Mouse (Mus musculus) left cerebral cortex, adult 2 months (tissue): ENCODE results near the gene Olfr67. TPM values are rescaled to one million over a fixed set of nuclear protein-coding genes. Genes with fewer than 3 reads are reported as not detected.
A peak's percentile ranks its signal among the peaks of the same experiment; 100 is the strongest.
"Not testable (repeated sequence)": the region's sequence is repeated elsewhere in the genome, so short reads cannot be mapped to it uniquely, and the experiment has no call there.

Source experiments
- DNase-seq, 2 experiments: peaks; one replicate each; pipeline ENCODE4 v3.0.0; 2021 to 2022; ENCODE audit warnings: low spot score in 2 of 2, mixed read lengths in 1 of 2; ENCODE audit errors: extremely low spot score in 1 of 2
- H3K27ac ChIP-seq: fragments of 200-600 bp; 2 replicates; pipeline ENCODE4 v1.8.1; 2022
- H3K4me3 ChIP-seq: fragments of 200-600 bp; 2 replicates; pipeline ENCODE4 v1.8.1; 2022
- CTCF ChIP-seq: fragments of 200-600 bp; IDR thresholded peaks from 2 replicates; pipeline ENCODE4 v1.8.1; 2022; ENCODE audit warnings: antibody characterized with exemption, mild to moderate bottlenecking, moderate library complexity
- intact Hi-C: fragments of 180-260 bp; cut with DNase I; formaldehyde crosslinking; loops from one replicate; pipeline ENCODE4 v1.15.1; 2025
- total RNA-seq, 2 experiments: library from RNA; stranded (reverse); gene quantifications; 2 replicates each; pipeline ENCODE4 v1.2.3; 2021

Olfr67 gene
- total RNA-seq, 2 experiments from 2014 or later: not detected

- Histone ChIP-seq H3K4me3 (no peak overlapping the region), H3K27ac (no peak overlapping the region)
- DNase-seq: no peak
- TF ChIP-seq CTCF: no peak
- intact Hi-C loops: no loop called here
These were observed 19.1 kb upstream of the Olfr67 start for GRCm38 (mm10) chr7:103810746-103811145.

GRCm38 (mm10) chr7:103810296-103810695, 18.7 kb upstream of the Olfr67 start:
- no peak for DNase-seq
- no peak overlapping the region for H3K27ac ChIP-seq
- H3K4me3 ChIP-seq: no peak overlapping the region
- intact Hi-C loops: no loop called here
- no peak for TF ChIP-seq CTCF

- Histone ChIP-seq H3K4me3 (no peak overlapping the region), H3K27ac (no peak overlapping the region)
- no peak for DNase-seq
- no peak for TF ChIP-seq CTCF
- intact Hi-C loops: loop anchor here (10.0 kb wide), 1 partner anchor 1115 kb away; the partner anchor contains the start of gene Olfr557
These were observed 18.2 kb upstream of the Olfr67 start for GRCm38 (mm10) chr7:103809801-103810155.

GRCm38 (mm10) chr7:103808971-103809800, 17.6 kb upstream of the Olfr67 start:
- TF ChIP-seq CTCF: no peak
- intact Hi-C loops: loop anchor here (10.0 kb wide), 1 partner anchor 1114 kb away; the partner anchor contains the start of gene Olfr557
- no peak for DNase-seq
- Histone ChIP-seq H3K4me3 (no peak overlapping the region), H3K27ac (no peak overlapping the region)

GRCm38 (mm10) chr7:103808120-103808519, 16.5 kb upstream of the Olfr67 start:
- intact Hi-C loops: loop anchor here (10.0 kb wide), 1 partner anchor 1113 kb away; the partner anchor contains the start of gene Olfr557
- DNase-seq, H3K4me3 ChIP-seq, H3K27ac ChIP-seq: not testable (repeated sequence)

GRCm38 (mm10) chr7:103806856-103807255, 15.2 kb upstream of the Olfr67 start:
- intact Hi-C loops: loop anchor here (2.0 to 10.0 kb wide), 3 partner anchors 1112 to 1294 kb away; partner anchors contain the start of genes Olfr556 and Olfr557
- Histone ChIP-seq H3K27ac (no peak overlapping the region), H3K4me3 (no peak overlapping the region)
- TF ChIP-seq CTCF: peak; percentile 75
- peak; percentile 7 to 18 for DNase-seq

- DNase-seq: no peak
- TF ChIP-seq CTCF: no peak; the same call in 1 of the 2 replicates
- no peak overlapping the region for H3K27ac ChIP-seq
- H3K4me3 ChIP-seq: no peak overlapping the region
- intact Hi-C loops: no loop called here
These were observed 1.2 kb upstream of the Olfr67 start for GRCm38 (mm10) chr7:103792669-103793388.

GRCm38 (mm10) chr7:103779598-103779997, 12.0 kb downstream of the Olfr67 start, which contains the start of gene Olfr68:
Olfr68 (minus strand) TSS chr7:103779698.
- Histone ChIP-seq H3K27ac (no peak within 1 kb of the TSS), H3K4me3 (no peak within 1 kb of the TSS)
- intact Hi-C loops: no loop called here
- DNase-seq: no peak
- TF ChIP-seq CTCF: no peak

GRCm38 (mm10) chr7:103777652-103778051, 14.0 kb downstream of the Olfr67 start:
- DNase-seq, H3K27ac ChIP-seq, H3K4me3 ChIP-seq, intact Hi-C loops: not testable (repeated sequence)

- Histone ChIP-seq H3K4me3 (no peak within 1 kb of the TSS), H3K27ac (no peak within 1 kb of the TSS)
- intact Hi-C loops: no loop called here
- DNase-seq: no peak
- no peak for TF ChIP-seq CTCF
These were observed 20.1 kb downstream of the Olfr67 start, which contains the start of gene Olfr69 for GRCm38 (mm10) chr7:103771494-103771893. Olfr69 (minus strand) TSS chr7:103771594.

- H3K27ac ChIP-seq, intact Hi-C loops, H3K4me3 ChIP-seq, DNase-seq: not testable (repeated sequence)
These were observed 23.9 kb downstream of the Olfr67 start for GRCm38 (mm10) chr7:103767687-103768086.

GRCm38 (mm10) chr7:103762212-103762611, 29.4 kb downstream of the Olfr67 start:
- DNase-seq, intact Hi-C loops: not testable (repeated sequence)

More at GRCm38 (mm10) chr7:103762212-103762611, 29.4 kb downstream of the Olfr67 start:
- H3K4me3 ChIP-seq, H3K27ac ChIP-seq: not testable (repeated sequence)
